Mouse (Mus musculus): ENCODE results near the gene Ern1. TPM values are rescaled to one million over a fixed set of nuclear protein-coding genes. Genes with fewer than 3 reads are reported as not detected.

Ern1 gene
- 5.3 and 5.5 TPM in 2 replicates for polyA plus RNA-seq (2016; fragmentation: Nextera tagmentation; extraction: Ambion mirVana)

DNA sequence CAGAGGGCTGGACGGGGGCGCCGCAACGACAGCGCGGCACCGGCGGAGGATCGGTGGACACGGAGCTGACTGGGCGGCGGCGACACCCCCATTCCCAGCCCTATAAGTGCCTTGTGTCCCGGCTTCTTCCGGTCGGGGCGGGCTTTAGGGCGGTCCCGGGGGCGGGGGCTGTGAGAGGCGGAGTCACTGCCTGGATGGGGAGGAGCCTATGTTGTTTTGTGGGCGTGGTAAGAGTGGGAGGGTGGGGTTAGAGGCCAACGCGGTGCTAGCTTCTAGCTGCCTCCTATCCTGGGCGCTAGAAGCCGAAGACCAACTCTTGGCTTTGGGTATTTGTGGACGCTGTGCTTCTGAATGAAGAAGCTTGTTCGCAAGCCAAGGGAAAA is at the start of gene Ern1:
TSS of gene Ern1 (minus strand) at position 120 of the 383 bp plus-strand sequence.
- peak within 1 kb of the TSS; percentile 89 for H3K4me3 ChIP-seq
- DNase-seq (ENCODE audit: low spot score), result peak; percentile 99
- WGBS, result under 1% methylated on average over 28 of the region's 28 CpGs
- no peaks in the 10 kb centered on the region for H3K27me3 ChIP-seq (ENCODE audit: insufficient read depth, poor library complexity, severe bottlenecking)
- peaks cover 18% of the 10 kb centered on the region for H3K4me1 ChIP-seq
- H3K9me3 ChIP-seq, result no peaks in the 10 kb centered on the region
- H3K27ac ChIP-seq, result peak within 1 kb of the TSS; percentile 91
- no peaks in the 10 kb centered on the region for H3K36me3 ChIP-seq

DNA sequence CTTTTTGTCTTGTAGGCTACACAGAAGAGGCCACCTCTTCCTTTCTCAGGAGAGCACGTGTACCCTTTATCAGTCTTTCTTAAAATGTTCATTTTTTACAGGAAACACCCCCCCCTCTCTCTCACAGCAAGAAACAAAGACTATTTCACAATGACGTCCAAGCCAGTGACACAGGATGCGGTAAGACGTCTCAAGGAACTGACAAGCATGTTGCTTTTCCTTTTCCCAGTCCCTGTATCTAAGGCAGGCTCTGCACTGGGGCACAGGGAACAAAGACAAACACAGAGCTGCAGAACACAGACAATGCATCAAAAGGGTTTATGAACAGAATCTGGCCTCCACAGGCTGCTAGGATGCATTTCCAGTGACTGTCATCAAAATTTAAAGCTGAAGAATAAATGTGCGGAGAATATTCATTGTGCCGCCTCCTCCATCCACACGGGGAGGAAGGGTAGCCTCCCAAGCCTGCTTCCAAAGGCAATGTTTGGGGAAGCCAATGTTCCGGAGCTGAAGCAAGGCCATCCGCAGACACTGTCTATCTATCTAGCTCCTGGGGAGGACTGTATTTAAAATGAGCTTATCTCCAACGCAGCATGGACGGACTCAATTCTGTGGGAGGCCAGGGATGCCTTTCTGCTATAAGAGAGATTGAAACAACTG is 48.7 kb upstream of the Ern1 start:
- 51% methylated on average over 11 of the region's 11 CpGs for WGBS
- H3K27ac ChIP-seq, result peak overlapping the region; percentile 75
- no peak for DNase-seq (ENCODE audit: low spot score)
- H3K4me1 ChIP-seq, result peaks cover 26% of the 10 kb centered on the region
- H3K36me3 ChIP-seq, result peaks cover 19% of the 10 kb centered on the region
- H3K9me3 ChIP-seq, result no peaks in the 10 kb centered on the region
- no peaks in the 10 kb centered on the region for H3K27me3 ChIP-seq (ENCODE audit: insufficient read depth, poor library complexity, severe bottlenecking)
- H3K4me3 ChIP-seq, result no peak overlapping the region

DNA sequence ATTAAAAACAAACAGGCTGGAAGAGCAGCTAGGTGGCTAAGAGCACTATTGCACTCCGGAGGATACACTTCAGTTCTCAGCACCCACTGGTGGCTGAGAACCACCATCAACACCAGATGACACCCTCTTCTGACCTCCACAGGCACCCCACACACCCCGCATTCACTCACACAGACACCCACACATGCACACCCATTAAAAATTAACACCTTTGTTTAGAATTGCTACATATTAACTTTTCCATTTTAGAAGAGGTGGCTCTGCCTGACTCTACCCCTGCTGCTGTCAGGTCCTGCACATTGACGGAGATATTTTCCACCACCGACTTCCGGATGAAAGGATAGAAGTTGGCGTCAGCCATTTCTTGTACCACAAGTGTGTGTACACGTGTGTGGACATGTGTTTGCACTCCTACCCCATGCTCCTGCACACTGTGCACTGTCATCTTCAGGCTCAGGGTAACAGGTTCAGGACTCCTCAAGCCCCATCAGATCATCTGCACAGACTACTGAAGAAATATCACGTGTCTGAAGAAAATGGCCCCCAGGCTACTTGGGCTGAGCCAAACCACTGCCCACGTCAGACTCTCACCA is 48.1 kb upstream of the Ern1 start:
- Histone ChIP-seq H3K36me3 (peaks cover 24% of the 10 kb centered on the region), H3K9me3 (no peaks in the 10 kb centered on the region), H3K4me3 (no peak overlapping the region), H3K27ac (peak overlapping the region; percentile 59), H3K27me3 (ENCODE audit: insufficient read depth, poor library complexity, severe bottlenecking) (no peaks in the 10 kb centered on the region), H3K4me1 (peaks cover 26% of the 10 kb centered on the region)
- WGBS, result 81% methylated on average over 9 of the region's 9 CpGs
- no peak for DNase-seq (ENCODE audit: low spot score)

DNA sequence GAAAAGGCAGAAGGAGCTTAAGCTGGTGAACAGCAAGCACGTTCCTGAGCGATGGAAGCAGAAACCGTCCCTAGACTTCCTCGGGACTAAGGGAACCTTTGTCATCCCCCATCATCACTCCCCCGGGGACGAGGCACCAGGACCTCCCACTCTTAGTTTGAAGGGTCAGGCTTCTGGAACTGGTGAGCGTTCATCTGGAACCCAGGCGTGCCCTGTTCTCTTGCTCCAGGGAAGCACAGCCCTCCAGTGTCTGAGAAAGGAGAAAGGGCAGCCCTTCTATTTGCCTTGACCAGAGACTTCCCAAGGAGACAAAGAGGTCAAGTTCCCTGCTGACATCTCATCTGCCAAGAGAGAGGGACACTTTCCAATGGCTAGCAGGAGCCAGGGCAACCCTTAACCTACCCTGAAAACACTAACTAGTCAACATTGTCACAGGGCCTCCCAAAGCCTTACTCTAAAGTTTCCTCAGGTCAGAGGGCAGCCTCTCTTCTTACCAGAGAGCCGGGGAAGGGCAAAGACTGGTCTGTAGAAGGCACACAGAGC is 44.7 kb upstream of the Ern1 start:
- no peaks in the 10 kb centered on the region for H3K27me3 ChIP-seq (ENCODE audit: insufficient read depth, poor library complexity, severe bottlenecking)
- no peak overlapping the region for H3K27ac ChIP-seq
- no peaks in the 10 kb centered on the region for H3K9me3 ChIP-seq
- DNase-seq (ENCODE audit: low spot score), result no peak
- H3K36me3 ChIP-seq, result peaks cover 36% of the 10 kb centered on the region
- 80% methylated on average over 9 of the region's 9 CpGs for WGBS
- no peak overlapping the region for H3K4me3 ChIP-seq
- peaks cover 37% of the 10 kb centered on the region for H3K4me1 ChIP-seq

DNA sequence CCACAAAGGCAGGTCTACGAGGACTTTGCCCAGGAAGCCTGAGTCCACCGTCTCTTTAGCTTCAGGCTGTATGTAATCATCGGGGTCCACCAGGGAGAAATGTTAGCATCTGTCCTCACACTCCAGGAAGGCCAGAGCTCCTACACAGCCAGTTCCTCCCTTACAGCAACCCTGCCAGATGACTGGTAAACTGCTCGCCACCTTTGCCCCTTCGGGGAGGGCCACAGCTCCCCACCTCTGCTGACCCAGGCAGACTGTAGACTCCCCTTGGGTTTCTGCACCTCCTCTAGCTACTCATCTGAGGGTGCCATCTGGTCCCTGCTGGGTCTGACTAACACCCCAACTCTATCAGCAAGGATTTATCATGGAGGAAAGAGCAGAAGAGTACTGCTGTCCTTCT is 42.1 kb upstream of the Ern1 start:
- H3K36me3 ChIP-seq, result peaks cover 44% of the 10 kb centered on the region
- no peaks in the 10 kb centered on the region for H3K27me3 ChIP-seq (ENCODE audit: insufficient read depth, poor library complexity, severe bottlenecking)
- WGBS, result 78% methylated on average over 5 of the region's 5 CpGs
- no peaks in the 10 kb centered on the region for H3K9me3 ChIP-seq
- no peak for DNase-seq (ENCODE audit: low spot score)
- H3K27ac ChIP-seq, result peak overlapping the region; percentile 49
- H3K4me1 ChIP-seq, result peaks cover 36% of the 10 kb centered on the region
- H3K4me3 ChIP-seq, result no peak overlapping the region

DNA sequence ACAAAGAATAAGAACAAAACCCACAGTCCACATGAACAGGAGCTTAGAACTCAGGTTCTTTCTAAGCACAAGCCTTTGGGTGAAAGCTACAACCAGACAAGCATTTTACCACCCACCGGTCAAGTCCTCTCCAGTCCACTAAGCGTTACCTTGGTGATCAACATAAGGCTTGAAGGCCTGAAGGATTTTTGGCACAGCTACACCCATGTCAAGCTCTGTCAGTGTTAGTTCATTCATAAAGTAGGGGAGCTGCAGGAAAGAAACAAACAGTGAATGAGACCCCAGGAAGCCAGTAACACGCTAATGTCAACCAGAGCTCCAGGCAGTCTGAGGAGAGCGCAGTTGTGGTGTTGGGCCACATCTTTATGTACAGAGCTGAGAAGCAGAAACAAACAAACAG is 41.5 kb upstream of the Ern1 start:
- no peak for DNase-seq (ENCODE audit: low spot score)
- no peaks in the 10 kb centered on the region for H3K27me3 ChIP-seq (ENCODE audit: insufficient read depth, poor library complexity, severe bottlenecking)
- H3K27ac ChIP-seq, result no peak overlapping the region
- 96% methylated on average over 4 of the region's 4 CpGs for WGBS
- H3K36me3 ChIP-seq, result peaks cover 44% of the 10 kb centered on the region
- no peaks in the 10 kb centered on the region for H3K9me3 ChIP-seq
- H3K4me1 ChIP-seq, result peaks cover 30% of the 10 kb centered on the region
- no peak overlapping the region for H3K4me3 ChIP-seq

DNA sequence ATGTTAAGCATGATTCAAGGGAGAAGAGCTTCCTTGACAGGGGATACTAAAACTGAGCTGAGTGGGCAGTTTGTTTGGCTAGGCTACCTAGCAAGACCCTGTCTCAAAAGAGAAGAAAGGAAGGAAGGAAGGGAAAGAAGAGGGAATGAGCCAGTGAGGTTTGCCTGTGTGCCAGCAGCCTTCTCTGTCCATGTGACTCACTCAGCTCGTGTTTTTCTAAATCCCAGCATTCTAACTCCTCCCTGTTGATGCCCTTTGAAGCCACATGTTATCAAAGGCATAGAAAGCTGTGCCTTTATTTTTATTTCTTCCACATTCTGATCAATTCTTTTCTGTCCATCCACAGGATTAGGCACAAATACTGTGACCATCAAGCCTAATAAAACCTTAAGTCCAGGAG is 40.3 kb upstream of the Ern1 start:
- Histone ChIP-seq H3K27ac (no peak overlapping the region), H3K4me3 (no peak overlapping the region), H3K4me1 (peaks cover 29% of the 10 kb centered on the region), H3K36me3 (peaks cover 42% of the 10 kb centered on the region), H3K27me3 (ENCODE audit: insufficient read depth, poor library complexity, severe bottlenecking) (no peaks in the 10 kb centered on the region), H3K9me3 (no peaks in the 10 kb centered on the region)
- WGBS, result 48% methylated on average over 1 of the region's 1 CpGs
- no peak for DNase-seq (ENCODE audit: low spot score)

DNA sequence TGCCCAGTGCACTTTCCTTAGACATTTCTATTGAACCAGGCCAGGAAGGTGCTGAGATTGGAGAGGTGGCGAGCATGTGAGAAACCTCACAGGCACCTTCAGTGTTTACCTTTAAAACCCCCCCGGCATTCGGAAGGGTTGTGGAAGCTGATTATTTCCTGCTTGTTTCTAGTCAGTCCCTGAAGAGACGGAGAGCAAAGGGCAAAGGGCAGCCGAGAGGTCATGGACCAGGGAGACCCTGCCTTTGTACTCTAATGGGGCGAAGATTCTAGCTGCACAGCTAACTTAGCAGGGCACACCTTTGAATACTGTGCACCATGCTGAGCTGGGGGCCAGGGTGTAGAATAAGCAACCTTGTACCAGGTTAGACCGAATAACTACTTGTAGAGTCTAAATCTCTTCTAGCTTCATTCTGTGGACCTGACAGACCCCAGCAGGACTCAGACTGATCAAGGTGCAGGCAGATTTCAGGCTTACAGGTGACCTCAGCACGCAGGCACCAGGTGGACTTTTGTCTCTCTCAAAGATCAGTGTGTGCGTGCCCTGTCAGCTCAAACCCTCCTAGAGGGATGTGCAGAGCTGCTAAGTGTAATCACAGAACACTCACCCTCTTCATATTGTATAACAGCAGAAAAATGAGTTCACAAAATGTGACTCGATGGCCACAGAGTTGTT is 39.6 kb upstream of the Ern1 start:
- Histone ChIP-seq H3K27ac (no peak overlapping the region), H3K9me3 (no peaks in the 10 kb centered on the region), H3K27me3 (ENCODE audit: insufficient read depth, poor library complexity, severe bottlenecking) (no peaks in the 10 kb centered on the region), H3K36me3 (peaks cover 36% of the 10 kb centered on the region), H3K4me3 (no peak overlapping the region), H3K4me1 (peaks cover 27% of the 10 kb centered on the region)
- WGBS, result 66% methylated on average over 10 of the region's 10 CpGs
- no peak for DNase-seq (ENCODE audit: low spot score)

DNA sequence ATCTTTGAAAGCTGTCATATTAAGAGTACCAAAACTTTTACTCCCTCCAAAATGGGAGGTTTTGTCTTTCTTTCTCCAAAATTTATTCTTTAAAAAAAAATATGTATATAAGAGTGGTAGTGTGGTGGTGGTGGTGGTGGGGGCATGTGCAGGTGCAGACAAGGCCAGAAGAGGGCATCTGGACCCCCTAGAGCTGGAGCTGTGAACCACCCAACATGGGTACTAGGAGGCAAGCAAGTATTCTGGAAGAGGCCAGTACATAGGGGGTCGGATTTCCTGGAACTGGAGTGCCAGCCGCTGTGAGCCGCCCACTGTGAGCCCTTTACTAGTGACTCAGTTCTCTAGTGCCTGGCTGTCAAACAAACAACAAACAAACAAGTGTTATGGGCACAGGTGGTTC is 34.9 kb upstream of the Ern1 start:
- Histone ChIP-seq H3K36me3 (peaks cover 12% of the 10 kb centered on the region; the same call in 1 of the 2 replicates), H3K4me3 (no peak overlapping the region), H3K4me1 (peaks cover 29% of the 10 kb centered on the region), H3K27me3 (ENCODE audit: insufficient read depth, poor library complexity, severe bottlenecking) (peaks cover 9% of the 10 kb centered on the region; the same call in 1 of the 2 replicates), H3K9me3 (no peaks in the 10 kb centered on the region), H3K27ac (no peak overlapping the region)
- WGBS, result 48% methylated on average over 3 of the region's 3 CpGs
- DNase-seq (ENCODE audit: low spot score), result no peak

DNA sequence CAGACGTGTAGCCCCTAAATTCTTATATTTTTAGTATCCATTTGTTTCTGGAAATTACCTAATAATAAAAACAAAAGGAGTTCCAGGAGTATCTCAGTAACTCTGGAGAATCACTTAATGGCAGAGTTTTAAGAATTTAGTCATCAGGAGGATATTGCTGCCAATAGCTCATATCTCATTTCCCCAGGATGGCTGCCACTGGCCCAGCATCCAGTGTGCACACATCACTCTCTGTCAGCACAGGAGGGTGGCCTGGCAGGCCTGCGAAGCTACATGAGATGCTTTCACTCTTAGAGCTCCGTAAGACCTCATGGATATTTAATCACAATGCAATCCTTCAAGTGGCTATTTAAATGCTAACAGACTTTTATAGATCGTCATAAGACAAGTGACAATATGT is 34.0 kb upstream of the Ern1 start:
- Histone ChIP-seq H3K27me3 (ENCODE audit: insufficient read depth, poor library complexity, severe bottlenecking) (peaks cover 18% of the 10 kb centered on the region; the same call in 1 of the 2 replicates), H3K4me3 (no peak overlapping the region), H3K36me3 (peaks cover 12% of the 10 kb centered on the region; the same call in 1 of the 2 replicates), H3K4me1 (peaks cover 24% of the 10 kb centered on the region), H3K27ac (no peak overlapping the region), H3K9me3 (no peaks in the 10 kb centered on the region)
- no peak for DNase-seq (ENCODE audit: low spot score)
- WGBS, result 71% methylated on average over 4 of the region's 4 CpGs

DNA sequence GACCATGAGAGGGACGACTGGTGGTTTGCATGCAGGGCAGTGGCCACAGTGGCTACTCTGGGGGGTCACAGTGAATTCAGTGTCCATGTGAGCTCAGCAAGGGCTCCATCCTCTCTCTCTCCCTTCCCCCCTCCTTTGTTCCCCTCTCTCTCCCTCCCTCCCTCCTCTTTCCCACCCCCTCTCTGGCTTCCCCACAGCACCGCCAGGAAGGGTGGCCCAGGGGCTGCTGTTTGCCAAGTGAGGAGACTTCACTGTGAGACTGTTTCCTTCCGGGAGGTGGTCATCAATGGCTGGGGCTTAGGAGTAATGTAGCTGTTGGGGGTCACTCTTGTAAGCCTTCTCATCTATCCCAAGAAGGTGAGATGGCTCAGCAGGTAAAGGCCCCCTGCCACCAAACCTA is 32.8 kb upstream of the Ern1 start:
- Histone ChIP-seq H3K27ac (peak overlapping the region; percentile 63; the same call in 1 of the 2 replicates), H3K4me3 (no peak overlapping the region), H3K27me3 (ENCODE audit: insufficient read depth, poor library complexity, severe bottlenecking) (peaks cover 23% of the 10 kb centered on the region; the same call in 1 of the 2 replicates), H3K9me3 (no peaks in the 10 kb centered on the region), H3K36me3 (peaks cover 11% of the 10 kb centered on the region; the same call in 1 of the 2 replicates), H3K4me1 (peaks cover 24% of the 10 kb centered on the region)
- 46% methylated on average over 3 of the region's 3 CpGs for WGBS
- no peak for DNase-seq (ENCODE audit: low spot score)

DNA sequence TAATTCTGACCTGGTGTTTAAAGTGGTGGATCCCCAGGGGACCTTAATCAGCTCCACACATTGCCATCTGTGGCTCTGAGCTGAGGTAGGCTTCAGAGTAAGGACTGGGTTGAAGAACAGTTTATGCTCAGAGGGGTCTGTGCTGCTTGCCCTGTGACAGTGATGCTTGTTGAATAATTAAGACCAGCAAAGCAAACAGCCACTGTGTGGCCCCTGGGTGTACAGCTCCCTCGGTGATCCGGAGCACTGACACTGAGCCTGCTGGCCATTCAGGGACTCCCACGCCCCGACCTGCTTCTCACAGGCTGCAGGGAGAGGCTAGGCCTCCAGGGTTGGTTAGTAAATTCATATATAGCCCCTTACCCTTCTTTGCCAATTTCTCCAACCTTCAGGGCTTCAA is 31.9 kb upstream of the Ern1 start:
- Histone ChIP-seq H3K36me3 (peaks cover 4% of the 10 kb centered on the region; the same call in 1 of the 2 replicates), H3K4me3 (no peak overlapping the region), H3K27me3 (ENCODE audit: insufficient read depth, poor library complexity, severe bottlenecking) (peaks cover 23% of the 10 kb centered on the region; the same call in 1 of the 2 replicates), H3K9me3 (no peaks in the 10 kb centered on the region), H3K4me1 (peaks cover 32% of the 10 kb centered on the region), H3K27ac (no peak overlapping the region)
- no peak for DNase-seq (ENCODE audit: low spot score)
- WGBS, result 57% methylated on average over 4 of the region's 4 CpGs

DNA sequence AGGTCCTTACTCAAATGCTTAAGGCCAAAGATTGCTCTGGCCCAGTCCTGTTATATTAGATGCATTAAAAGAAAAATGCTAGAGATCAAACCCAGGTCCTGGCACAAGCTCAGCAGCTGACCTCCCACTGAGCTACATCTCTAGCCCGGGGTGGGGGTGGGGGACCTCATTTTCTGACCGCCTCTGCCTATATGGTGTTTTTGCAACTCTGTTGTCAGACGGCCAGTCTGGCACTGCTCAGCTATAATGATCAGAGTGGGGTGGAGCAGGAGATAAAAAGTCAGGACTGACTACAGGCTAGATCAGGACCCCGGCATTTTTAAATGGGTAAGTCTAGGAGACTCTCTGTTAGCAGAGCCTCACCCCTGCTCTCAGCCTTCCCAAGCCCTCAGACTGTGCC is 30.7 kb upstream of the Ern1 start:
- no peak overlapping the region for H3K4me3 ChIP-seq
- H3K27ac ChIP-seq, result no peak overlapping the region
- no peak for DNase-seq (ENCODE audit: low spot score)
- H3K36me3 ChIP-seq, result peaks cover 4% of the 10 kb centered on the region; the same call in 1 of the 2 replicates
- H3K9me3 ChIP-seq, result no peaks in the 10 kb centered on the region
- 34% methylated on average over 4 of the region's 4 CpGs for WGBS
- H3K4me1 ChIP-seq, result peaks cover 39% of the 10 kb centered on the region
- H3K27me3 ChIP-seq (ENCODE audit: insufficient read depth, poor library complexity, severe bottlenecking), result peaks cover 23% of the 10 kb centered on the region; the same call in 1 of the 2 replicates

All from heart, embryonic 10.5 days (tissue).